Comparison of ENCODE assay signal across 9 mouse cellular contexts in the genomic region with DNA sequence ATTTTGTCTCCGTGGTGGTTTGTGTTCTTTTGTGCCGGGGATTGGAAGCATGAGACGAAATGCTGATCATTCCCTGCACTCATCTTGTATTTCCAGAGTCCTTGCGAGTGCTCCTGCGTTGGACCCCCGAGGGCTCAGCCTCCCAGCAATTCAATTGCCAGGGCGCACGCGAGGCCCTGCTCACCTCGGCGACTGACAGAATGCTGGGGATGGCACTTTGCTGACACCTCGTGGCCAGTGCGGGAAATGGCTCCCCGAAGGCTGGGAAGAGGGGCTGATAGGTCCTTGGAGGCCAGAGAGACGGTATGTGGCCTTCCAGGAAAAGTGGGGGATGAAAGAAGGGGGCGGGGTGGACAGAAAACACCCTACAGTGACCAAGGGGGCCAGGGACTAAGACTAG. TPM values are rescaled to one million over a fixed set of nuclear protein-coding genes. Genes with fewer than 3 reads are reported as not detected.
DNase-seq lines count a peak whose midpoint lies in the region; ATAC-seq lines count a peak whose summit lies in the region.
"Had no signal": no experiment of that assay in that cellular context is flagged by ENCODE, and none has a peak within 500 bp of the region (broad histone marks: within the 10 kb centered on the region; RNA-seq: fewer than 3 reads in every experiment).

No protein-coding gene starts in this region.

- peaks cover 8% of the 10 kb centered on the region; the same call in 1 of the 2 replicates for H3K4me1 ChIP-seq in hindbrain, embryonic 15.5 days (replicated peaks)
- H3K4me1 ChIP-seq: liver, embryonic 15.5 days had no signal

- H3K27me3 ChIP-seq in hindbrain, embryonic 15.5 days: 0 out of 2 replicates have a peak, but pooled peaks cover 3% of the 10 kb centered on the region
- H3K27me3 ChIP-seq: liver, embryonic 15.5 days had no signal

- peak; percentile 45; the same call in 1 of the 2 replicates for ATAC-seq in hindbrain, embryonic 15.5 days (ENCODE audit: low FRiP score, low read depth)
- ATAC-seq in megakaryocyte-erythroid progenitor cell, adult 5-6 weeks (replicated peaks; ENCODE audit: low FRiP score, low TSS enrichment, poor library complexity, severe bottlenecking): peak; percentile 87
- ATAC-seq in erythroblast, adult 5-6 weeks (replicated peaks; ENCODE audit: low FRiP score, poor library complexity, severe bottlenecking): no peak

- H3K36me3 ChIP-seq in hindbrain, embryonic 15.5 days: no peaks in the 10 kb centered on the region
- H3K36me3 ChIP-seq: liver, embryonic 15.5 days had no signal

- no peak overlapping the region for H3K4me3 ChIP-seq in hindbrain, embryonic 15.5 days
- H3K4me3 ChIP-seq: liver, embryonic 15.5 days had no signal

- no peaks in the 10 kb centered on the region for H3K9me3 ChIP-seq in hindbrain, embryonic 15.5 days
- H3K9me3 ChIP-seq: liver, embryonic 15.5 days had no signal

- H3K4me2 ChIP-seq in hindbrain, embryonic 15.5 days: no peak overlapping the region
- H3K4me2 ChIP-seq: liver, embryonic 15.5 days had no signal

- H3K27ac ChIP-seq in hindbrain, embryonic 15.5 days (replicated peaks): no peak overlapping the region
- H3K27ac ChIP-seq: liver, embryonic 15.5 days had no signal

- peak; percentile 56 for DNase-seq in T-cell, adult 2 months (ENCODE audit: low spot score)
- peak; percentile 82 for DNase-seq in cerebellum, adult 9-11 months
- DNase-seq in frontal cortex, postnatal 25 days (ENCODE audit: low spot score in 2 of 2): peak; percentile 74 to 81
- peak; percentile 83 to 91 for DNase-seq in layer of hippocampus, postnatal 25 days (ENCODE audit: extremely low spot score in 1 of 2, low spot score in 1 of 2)
- peak; percentile 55 to 70 for DNase-seq in right cerebral cortex, postnatal 36 days (ENCODE audit: low spot score in 2 of 2)

- WGBS in hindbrain, embryonic 15.5 days: 3% methylated on average over 16 of the region's 16 CpGs

- no peak overlapping the region for H3K9ac ChIP-seq in hindbrain, embryonic 15.5 days
- H3K9ac ChIP-seq: liver, embryonic 15.5 days had no signal

RNA-seq across cellular contexts. Expression of a gene that starts 15.6 kb away (rescaled TPM):
- not detected in 2 replicates for polyA plus RNA-seq in hindbrain, embryonic 15.5 days (2015; fragmentation: Nextera tagmentation; extraction: Ambion mirVana)
- total RNA-seq in layer of hippocampus, postnatal 25 days (2021): not detected
- not detected in 2 replicates for total RNA-seq in megakaryocyte-erythroid progenitor cell, adult 5-6 weeks (2014; fragmentation: Nextera tagmentation)
- not detected in 2 replicates for total RNA-seq in megakaryocyte-erythroid progenitor cell, adult 5-6 weeks (2017)
- total RNA-seq in erythroblast, adult 5-6 weeks (2015; ENCODE audit: low replicate concordance): not detected in 2 replicates
- not detected in 2 replicates for total RNA-seq in erythroblast, adult 5-6 weeks (2017; ENCODE audit: low replicate concordance)
- polyA plus RNA-seq: liver, embryonic 15.5 days had no signal

RNA-seq across cellular contexts. Expression of a gene that starts 27.1 kb away (rescaled TPM):
- polyA plus RNA-seq in hindbrain, embryonic 15.5 days (2015; fragmentation: Nextera tagmentation; extraction: Ambion mirVana): 1.1 and 1.6 TPM in 2 replicates
- total RNA-seq in layer of hippocampus, postnatal 25 days (2021): 1 to 10 TPM; 1.5 to 2.8 TPM
- total RNA-seq in megakaryocyte-erythroid progenitor cell, adult 5-6 weeks (2014; fragmentation: Nextera tagmentation): not detected in 2 replicates
- not detected in 2 replicates for total RNA-seq in megakaryocyte-erythroid progenitor cell, adult 5-6 weeks (2017)
- total RNA-seq in erythroblast, adult 5-6 weeks (2015; ENCODE audit: low replicate concordance): not detected in 2 replicates
- total RNA-seq in erythroblast, adult 5-6 weeks (2017; ENCODE audit: low replicate concordance): not detected in 2 replicates
- polyA plus RNA-seq: liver, embryonic 15.5 days had no signal

RNA-seq across cellular contexts. Expression of a gene that starts 38.7 kb away (rescaled TPM):
- 24.3 and 24.6 TPM in 2 replicates for polyA plus RNA-seq in hindbrain, embryonic 15.5 days (2015; fragmentation: Nextera tagmentation; extraction: Ambion mirVana)
- total RNA-seq in layer of hippocampus, postnatal 25 days (2021): 10 to 100 TPM; 64.7 to 74.9 TPM
- 9.7 and 25.0 TPM in 2 replicates for total RNA-seq in megakaryocyte-erythroid progenitor cell, adult 5-6 weeks (2014; fragmentation: Nextera tagmentation)
- total RNA-seq in megakaryocyte-erythroid progenitor cell, adult 5-6 weeks (2017): 11.7 and 18.7 TPM in 2 replicates
- total RNA-seq in erythroblast, adult 5-6 weeks (2015; ENCODE audit: low replicate concordance): 2.7 and 8.8 TPM in 2 replicates
- total RNA-seq in erythroblast, adult 5-6 weeks (2017; ENCODE audit: low replicate concordance): 3.6 and 9.9 TPM in 2 replicates
